Mouse (Mus musculus) small intestine, adult 2 months (tissue): Measurements from ENCODE around the gene Xbp1.

Experiments
- CTCF ChIP-seq: fragments of 200-500 bp; IDR thresholded peaks from 2 replicates; pipeline ENCODE4 v1.5.1; 2012; ENCODE audit warnings: low read depth, mild to moderate bottlenecking, control low read depth, inconsistent platforms, low read length, moderate library complexity, mixed read lengths; ENCODE audit not compliant: insufficient replicate concordance, insufficient read length; ENCODE audit errors: extremely low read depth
- POLR2A ChIP-seq: fragments of 200-500 bp; IDR thresholded peaks from 2 replicates; pipeline ENCODE4 v1.6.1; 2012; ENCODE audit warnings: low read depth, mild to moderate bottlenecking, control low read depth, inconsistent platforms, low read length, moderate library complexity

GRCm38 (mm10) chr11:5541230-5541798, 20.9 kb downstream of the Xbp1 start:
- TF ChIP-seq CTCF (no peak), POLR2A (no peak)
